Mouse (Mus musculus) limb, embryonic 11.5 days (tissue): ENCODE measurements around the gene Dhcr7. TPM values are rescaled to one million over a fixed set of nuclear protein-coding genes. Genes with fewer than 3 reads are reported as not detected.

Experiments used
- ATAC-seq: fragments of 200-750 bp; cut with Nextera tagmentation; 2 replicates; pipeline ENCODE4 v1.8.0; 2017; ENCODE audit warnings: low read depth; ENCODE audit not compliant: insufficient number of reproducible peaks, low FRiP score, low TSS enrichment
- DNase-seq: peaks from one replicate; pipeline ENCODE4 v3.0.0-alpha.2; 2015; ENCODE audit warnings: low spot score
- H3K27ac ChIP-seq: fragments of 300-500 bp; sonication (generic); replicated peaks from 2 replicates; pipeline ENCODE4 v1.5.1; 2014; ENCODE audit warnings: low read depth, mild to moderate bottlenecking, low read length
- H3K27me3 ChIP-seq: fragments of 300-500 bp; sonication (generic); 2 replicates; pipeline ENCODE4 v1.6.1; 2014; ENCODE audit warnings: mild to moderate bottlenecking, low read length, mixed read lengths; ENCODE audit not compliant: control insufficient read depth, insufficient read depth
- H3K36me3 ChIP-seq: fragments of 300-500 bp; sonication (generic); 2 replicates; pipeline ENCODE4 v1.6.1; 2014; ENCODE audit warnings: mild to moderate bottlenecking, low read length, moderate library complexity, mixed read lengths; ENCODE audit not compliant: control insufficient read depth, insufficient read depth
- H3K4me1 ChIP-seq: fragments of 300-500 bp; sonication (generic); 2 replicates; pipeline ENCODE4 v1.6.1; 2014; ENCODE audit warnings: low read length, mixed read lengths; ENCODE audit not compliant: control insufficient read depth, insufficient read depth
- H3K4me2 ChIP-seq: fragments of 300-500 bp; sonication (generic); 2 replicates; pipeline ENCODE4 v1.6.1; 2014; ENCODE audit warnings: low read depth, mild to moderate bottlenecking, moderate library complexity; ENCODE audit not compliant: severe bottlenecking
- H3K4me3 ChIP-seq: fragments of 300-500 bp; sonication (generic); 2 replicates; pipeline ENCODE4 v1.5.1; 2014; ENCODE audit warnings: low read depth, low read length
- H3K9ac ChIP-seq: fragments of 300-500 bp; sonication (generic); 2 replicates; pipeline ENCODE4 v1.6.1; 2014; ENCODE audit warnings: mild to moderate bottlenecking, low read length
- H3K9me3 ChIP-seq: fragments of 300-500 bp; sonication (generic); 2 replicates; pipeline ENCODE4 v1.6.1; 2016; ENCODE audit warnings: low read length; ENCODE audit not compliant: control insufficient read depth
- WGBS: fragments of 180-500 bp; shearing (Covaris S2); extraction: QIAGEN DNeasy Blood & Tissue Kit; methylation state at CpG from one replicate; pipeline ENCODE4 v1.1.7; 2014; 5-methylcytosine and 5-hydroxymethylcytosine counted together
- microRNA-seq: library from miRNA; unstranded; fragments of <30 nt; microRNA quantifications from one replicate; pipeline ENCODE4, GENCODE M21; 2016
- polyA plus RNA-seq: library from polyadenylated mRNA; unstranded; fragments of >200 nt; fragmentation: Nextera tagmentation; extraction: Ambion mirVana; gene quantifications from 2 replicates; pipeline ENCODE4 v1.2.1, GENCODE M21; 2014

Gene Dhcr7
- polyA plus RNA-seq, 1 experiment from 2014 or later: 56.0 TPM

- Histone ChIP-seq H3K9me3 (no peaks in the 10 kb centered on the region), H3K27me3 (no peaks in the 10 kb centered on the region), H3K4me3 (no peak overlapping the region), H3K36me3 (no peaks in the 10 kb centered on the region), H3K27ac (no peak overlapping the region), H3K4me1 (no peaks in the 10 kb centered on the region), H3K4me2 (no peak overlapping the region), H3K9ac (no peak overlapping the region)
- DNase-seq (no peak), ATAC-seq (no peak)
- 76% methylated on average over 2 of the region's 2 CpGs for WGBS
Measured at GRCm38 (mm10) chr7:143891146-143891545, 68.2 kb downstream of the Dhcr7 start.

- no peak overlapping the region for H3K4me3 ChIP-seq
- no peak overlapping the region for H3K27ac ChIP-seq
- DNase-seq (no peak), ATAC-seq (no peak)
- no peaks in the 10 kb centered on the region for H3K27me3 ChIP-seq
- H3K9ac ChIP-seq: no peak overlapping the region
- H3K36me3 ChIP-seq: no peaks in the 10 kb centered on the region
- H3K4me2 ChIP-seq: no peak overlapping the region
- no peaks in the 10 kb centered on the region for H3K9me3 ChIP-seq
- no peaks in the 10 kb centered on the region for H3K4me1 ChIP-seq
- 73% methylated on average over 2 of the region's 2 CpGs for WGBS
Measured at GRCm38 (mm10) chr7:143892361-143892760, 69.4 kb downstream of the Dhcr7 start.

Small RNA genes lying within 50 kb of the gene (microRNA-seq; reads per million reads assigned to microRNA genes)
- gene Gm22064: not detected

Other genes starting within 250 kb of the Dhcr7 start
- 62.2 and 65.7 TPM in 2 replicates for gene Cars, start 223.1 kb upstream of the Dhcr7 start, polyA plus RNA-seq
- gene Tnfrsf26, start 194.4 kb upstream of the Dhcr7 start, polyA plus RNA-seq: 0.05 TPM in 1 of 2 replicates, not detected in the other
- gene Tnfrsf22, start 173.5 kb upstream of the Dhcr7 start, polyA plus RNA-seq: 12.9 and 13.8 TPM in 2 replicates
- gene Tnfrsf23, start 137.3 kb upstream of the Dhcr7 start, polyA plus RNA-seq: 0.09 and 0.58 TPM in 2 replicates
- 17.2 and 17.9 TPM in 2 replicates for gene Osbpl5, start 66.2 kb upstream of the Dhcr7 start, polyA plus RNA-seq
- gene Mrgprg, start 56.2 kb upstream of the Dhcr7 start, polyA plus RNA-seq: not detected in 2 replicates
- 2.0 and 2.2 TPM in 2 replicates for gene Mrgpre, start 38.6 kb upstream of the Dhcr7 start, polyA plus RNA-seq
- 7.8 and 8.4 TPM in 2 replicates for gene Nadsyn1, start 296 bp upstream of the Dhcr7 start, polyA plus RNA-seq
- gene Gm498, start 43.7 kb downstream of the Dhcr7 start, polyA plus RNA-seq: not detected in 2 replicates
- gene Shank2, start 178.8 kb downstream of the Dhcr7 start, polyA plus RNA-seq: 0.51 and 0.68 TPM in 2 replicates